Mouse (Mus musculus): ENCODE results near the gene Rhoj. TPM values are rescaled to one million over a fixed set of nuclear protein-coding genes. Genes with fewer than 3 reads are reported as not detected.

Gene Rhoj
- polyA plus RNA-seq, 1 experiment from 2014 or later = 108 TPM

GRCm38 (mm10) chr12:75449475-75449966, 141.4 kb downstream of the Rhoj start:
- H3K4me3 ChIP-seq = no peak overlapping the region
- no peak overlapping the region for H3K9ac ChIP-seq
- no peaks in the 10 kb centered on the region for H3K4me1 ChIP-seq
- H3K27ac ChIP-seq = no peak overlapping the region
- H3K4me2 ChIP-seq = no peak overlapping the region
- no peaks in the 10 kb centered on the region for H3K9me3 ChIP-seq
- peaks cover 31% of the 10 kb centered on the region for H3K36me3 ChIP-seq
- H3K27me3 ChIP-seq = no peaks in the 10 kb centered on the region
- 60% methylated on average over 6 of the region's 6 CpGs for WGBS
- ATAC-seq (ENCODE audit: insufficient number of reproducible peaks, low FRiP score, low TSS enrichment, low read depth) = no peak

GRCm38 (mm10) chr12:75450011-75450410, 141.9 kb downstream of the Rhoj start:
- no peak for ATAC-seq (ENCODE audit: insufficient number of reproducible peaks, low FRiP score, low TSS enrichment, low read depth)
- H3K9me3 ChIP-seq = no peaks in the 10 kb centered on the region

GRCm38 (mm10) chr12:75450592-75450991, 142.5 kb downstream of the Rhoj start:
- Histone ChIP-seq H3K27ac (no peak overlapping the region), H3K4me2 (no peak overlapping the region), H3K27me3 (no peaks in the 10 kb centered on the region), H3K9me3 (no peaks in the 10 kb centered on the region), H3K4me1 (no peaks in the 10 kb centered on the region), H3K4me3 (no peak overlapping the region), H3K36me3 (peaks cover 31% of the 10 kb centered on the region), H3K9ac (no peak overlapping the region)
- WGBS = 91% methylated on average over 8 of the region's 8 CpGs
- no peak for ATAC-seq (ENCODE audit: insufficient number of reproducible peaks, low FRiP score, low TSS enrichment, low read depth)

More at GRCm38 (mm10) chr12:75450011-75450410, 141.9 kb downstream of the Rhoj start:
- no peak overlapping the region for H3K27ac ChIP-seq
- no peaks in the 10 kb centered on the region for H3K27me3 ChIP-seq
- H3K4me1 ChIP-seq = no peaks in the 10 kb centered on the region
- 77% methylated on average over 14 of the region's 14 CpGs for WGBS
- H3K9ac ChIP-seq = no peak overlapping the region
- no peak overlapping the region for H3K4me3 ChIP-seq
- H3K4me2 ChIP-seq = no peak overlapping the region
- H3K36me3 ChIP-seq = peaks cover 31% of the 10 kb centered on the region

Other genes with a start within 250 kb of the Rhoj start
- 0.66 and 0.92 TPM in 2 replicates for gene Kcnh5, start 131.0 kb upstream of the Rhoj start, polyA plus RNA-seq (2015; fragmentation: Nextera tagmentation; extraction: Ambion mirVana)
- not detected in 2 replicates for gene Gphb5, start 108.5 kb downstream of the Rhoj start, polyA plus RNA-seq (2015; fragmentation: Nextera tagmentation; extraction: Ambion mirVana)